Mouse (Mus musculus) C2C12 (cell line): Measurements from ENCODE around the gene Plcg2.

Experiments
- CEBPB ChIP-seq: IDR thresholded peaks from one replicate; pipeline ENCODE4 v1.6.1; 2011; ENCODE audit warnings: low read depth, mild to moderate bottlenecking, control low read depth, moderate library complexity
- CTCF ChIP-seq: IDR thresholded peaks from one replicate; pipeline ENCODE4 v1.5.1; 2011; ENCODE audit not compliant: control insufficient read depth, insufficient read depth, insufficient read length
- MAX ChIP-seq: IDR thresholded peaks from one replicate; pipeline ENCODE4 v1.6.1; 2011; ENCODE audit warnings: mild to moderate bottlenecking, control low read depth

GRCm38 (mm10) chr8:117577059-117577458 lies 79.0 kb downstream of the Plcg2 start:
- TF ChIP-seq CTCF: no peak
- no peak for TF ChIP-seq MAX
- TF ChIP-seq CEBPB: no peak
